Mouse (Mus musculus): ENCODE data around the gene Mkrn1. TPM values are rescaled to one million over a fixed set of nuclear protein-coding genes. Genes with fewer than 3 reads are reported as not detected.
"Not testable (repeated sequence)": the region's sequence is repeated elsewhere in the genome, so short reads cannot be mapped to it uniquely, and the experiment has no call there.

The Mkrn1 gene
- total RNA-seq, 2 experiments from 2014 or later = 163 to 165 TPM

GRCm38 (mm10) chr6:39380276-39380675 is 40.0 kb downstream of the Mkrn1 start:
- no peak for DNase-seq (ENCODE audit: low spot score in 2 of 2)

DNA sequence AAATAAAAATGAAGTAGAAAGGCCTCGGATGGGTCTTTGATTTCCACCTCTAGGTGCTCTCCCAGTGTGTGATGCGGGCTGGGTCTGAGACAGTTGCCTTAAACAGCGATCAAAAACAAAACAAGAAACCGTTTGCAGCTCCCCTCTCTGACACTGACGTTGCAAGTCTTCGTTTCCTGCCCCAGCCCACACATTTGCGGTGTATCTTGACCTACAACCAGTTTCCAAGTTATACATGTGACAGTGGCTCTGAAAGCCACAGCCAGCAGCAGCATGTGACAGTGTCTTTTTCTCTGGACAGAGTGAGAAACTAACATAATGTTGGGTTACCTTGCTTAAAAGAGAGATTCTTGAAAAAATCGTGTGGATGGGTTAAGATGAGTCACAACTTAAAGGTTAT is 40.5 kb downstream of the Mkrn1 start:
- DNase-seq (ENCODE audit: low spot score in 2 of 2) = no peak

DNA sequence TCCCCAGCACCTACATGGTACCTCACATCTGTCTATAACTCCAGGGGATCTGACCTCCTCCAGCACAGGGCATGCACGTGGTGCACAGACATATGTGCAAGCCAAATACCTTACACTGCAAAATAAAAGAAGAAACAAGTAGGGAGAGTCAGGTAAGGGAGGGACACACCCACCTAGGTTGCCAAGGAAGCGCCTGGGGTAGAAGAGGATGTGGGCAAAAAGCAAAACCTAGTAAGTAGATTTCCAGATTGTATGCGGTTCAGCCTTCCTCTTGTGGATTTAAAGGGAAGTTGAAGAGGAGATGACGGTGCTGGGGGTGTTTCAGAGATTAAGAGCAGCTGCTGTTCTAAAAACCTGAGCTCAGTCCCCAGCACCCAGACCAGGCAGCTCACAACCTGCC is 41.0 kb downstream of the Mkrn1 start:
- DNase-seq (ENCODE audit: low spot score in 2 of 2) = no peak

DNA sequence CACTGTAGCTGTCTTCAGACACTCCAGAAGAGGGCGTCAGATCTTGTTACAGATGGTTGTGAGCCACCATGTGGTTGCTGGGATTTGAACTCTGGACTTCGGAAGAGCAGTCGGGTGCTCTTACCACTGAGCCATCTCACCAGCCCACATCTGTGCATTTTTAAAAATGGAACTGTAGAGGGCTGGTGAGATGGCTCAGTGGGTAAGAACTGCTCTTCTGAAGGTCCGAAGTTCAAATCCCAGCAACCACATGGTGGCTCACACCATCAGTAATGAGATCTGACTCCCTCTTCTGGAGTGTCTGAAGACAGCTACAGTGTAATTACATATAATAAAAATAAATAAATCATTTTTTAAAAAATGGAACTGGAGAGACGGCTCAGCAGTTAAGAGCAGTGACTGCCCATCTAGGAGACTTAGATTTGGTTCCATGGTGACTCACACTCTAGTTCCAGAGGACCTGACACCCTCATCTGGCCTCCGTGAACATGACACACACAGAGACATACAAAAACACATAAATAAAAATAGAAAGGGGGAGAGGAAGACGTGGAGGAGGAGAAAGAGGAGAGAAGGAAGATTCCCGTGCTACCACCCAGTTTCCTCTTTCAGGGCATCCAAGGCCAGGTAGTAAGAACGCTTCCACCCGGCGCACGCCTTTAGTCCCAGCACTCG is 42.0 kb downstream of the Mkrn1 start:
- DNase-seq (ENCODE audit: low spot score in 2 of 2) = not testable (repeated sequence)

DNA sequence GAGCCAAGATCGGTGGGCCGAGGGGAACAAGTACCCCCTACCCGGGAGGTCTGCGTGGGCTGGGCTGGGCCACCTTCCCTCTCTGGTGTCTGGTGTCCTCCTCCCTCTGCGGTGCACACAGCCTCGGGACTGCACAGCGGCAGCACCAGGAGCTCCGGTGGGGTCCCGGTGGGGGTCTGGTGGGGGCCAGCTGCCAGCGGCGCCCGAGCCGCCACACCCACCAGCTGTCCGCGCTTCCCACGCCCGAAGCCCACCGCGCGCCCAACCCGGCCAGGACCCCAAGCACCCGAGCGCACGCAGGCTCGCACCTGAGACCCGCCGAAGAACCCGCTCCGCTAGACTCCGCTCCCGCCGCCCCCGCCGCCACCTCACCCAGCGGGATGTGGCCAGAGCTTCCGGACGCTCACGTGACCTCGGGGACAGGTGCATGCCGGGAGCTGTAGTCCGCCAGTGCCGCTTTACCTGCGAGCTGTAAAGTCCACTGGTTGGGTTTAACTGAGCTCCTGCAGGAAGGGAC is 42.9 kb downstream of the Mkrn1 start, which contains the start of gene Slc37a3:
TSS of gene Slc37a3 (minus strand) at position 365 of the 517 bp plus-strand sequence.
- peak; percentile 81 to 88 for DNase-seq (ENCODE audit: low spot score in 2 of 2)

DNA sequence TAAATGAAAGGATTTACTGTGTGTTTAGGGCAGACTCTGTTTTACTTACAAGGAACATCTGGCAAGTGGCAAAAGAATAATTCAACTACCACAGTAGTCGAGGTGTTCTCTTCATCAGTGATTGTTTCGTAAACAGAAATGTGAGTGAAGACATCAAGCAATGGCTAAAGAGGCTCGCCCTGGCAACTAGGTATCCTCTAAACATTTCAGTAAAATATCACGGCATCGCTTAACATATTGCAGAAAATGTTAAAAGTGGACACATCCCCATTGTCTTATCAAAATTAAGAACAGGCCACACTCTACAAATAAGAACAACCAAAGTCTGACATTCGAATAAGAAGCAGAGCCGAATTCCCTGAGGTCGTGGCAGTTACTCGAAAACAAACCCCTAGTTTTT is 43.5 kb downstream of the Mkrn1 start:
- DNase-seq (ENCODE audit: low spot score in 2 of 2) = no peak

DNA sequence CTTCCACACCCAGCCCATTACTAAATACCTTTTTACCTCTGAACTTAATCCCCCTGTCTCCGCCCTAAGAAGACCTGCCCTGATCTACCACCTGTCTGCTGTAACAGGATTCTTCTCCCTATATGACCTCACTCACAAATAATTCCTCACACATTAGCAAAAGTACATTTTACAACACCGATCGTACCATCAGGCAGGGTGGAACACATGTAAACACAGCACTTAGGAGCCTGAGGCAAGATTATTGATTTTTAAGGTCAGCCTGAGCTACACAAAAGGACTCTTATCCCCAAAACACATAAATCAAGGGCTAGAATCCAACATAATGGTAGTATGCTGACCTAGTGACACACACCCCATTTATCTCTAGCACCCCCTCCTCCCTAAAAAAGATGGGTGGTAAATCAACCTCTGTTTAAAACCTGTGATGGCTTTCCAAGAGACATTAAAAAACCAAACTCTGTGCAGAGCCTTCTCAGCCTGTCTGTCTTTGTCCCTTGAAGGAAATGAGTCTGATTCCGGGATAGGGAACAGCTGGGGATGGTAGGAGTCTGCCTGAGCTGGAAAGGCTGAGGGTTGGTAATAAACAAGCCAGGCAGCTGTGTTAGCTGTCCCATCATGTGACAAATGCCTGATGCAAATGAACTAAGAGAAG is 46.8 kb downstream of the Mkrn1 start:
- DNase-seq (ENCODE audit: low spot score in 2 of 2) = no peak

DNA sequence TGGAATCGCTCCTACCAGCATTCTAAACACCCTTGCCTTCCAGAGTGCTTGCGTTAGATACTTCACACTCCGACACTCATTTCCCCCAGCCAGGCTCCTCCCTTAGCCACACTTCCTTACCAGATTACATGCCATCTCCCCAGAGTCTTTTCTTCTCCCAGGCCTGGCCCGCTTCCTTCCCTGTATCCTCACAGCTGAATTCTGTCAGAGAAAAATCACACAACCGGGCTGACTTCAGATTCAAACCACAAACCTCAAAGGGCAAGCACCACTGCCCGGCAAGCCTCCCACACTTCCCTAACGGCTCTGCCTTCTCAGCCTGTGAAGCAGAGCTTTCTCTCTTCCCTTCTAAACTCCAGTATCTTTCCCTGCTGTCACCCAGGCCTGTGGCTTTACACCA is 47.5 kb downstream of the Mkrn1 start:
- DNase-seq (ENCODE audit: low spot score in 2 of 2) = no peak

DNA sequence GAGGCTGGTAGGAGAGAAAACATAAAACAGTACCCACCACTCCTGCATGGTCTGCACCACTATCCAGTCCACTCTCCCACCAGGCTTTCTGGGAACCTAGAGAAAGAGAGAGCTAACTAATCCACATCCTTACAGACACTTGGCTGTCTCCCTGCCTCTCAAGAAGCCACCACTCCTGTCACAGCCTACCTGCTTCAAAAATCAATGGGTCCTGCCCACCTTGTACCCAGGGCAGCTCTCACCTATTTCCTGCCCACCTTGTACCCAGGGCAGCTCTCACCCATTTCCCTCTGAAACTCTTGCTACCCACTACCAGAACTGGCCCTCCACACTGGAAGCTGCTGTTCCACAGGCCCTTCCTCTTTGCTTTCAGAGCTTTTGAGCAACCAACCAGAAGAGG is 48.2 kb downstream of the Mkrn1 start:
- DNase-seq (ENCODE audit: low spot score in 2 of 2) = no peak

- DNase-seq (ENCODE audit: low spot score in 2 of 2) = no peak
Observed at GRCm38 (mm10) chr6:39369631-39370030, 50.6 kb downstream of the Mkrn1 start.

- no peak for DNase-seq (ENCODE audit: low spot score in 2 of 2)
Observed at GRCm38 (mm10) chr6:39362684-39363083, 57.6 kb downstream of the Mkrn1 start.

GRCm38 (mm10) chr6:39359207-39359606 is 61.1 kb downstream of the Mkrn1 start:
- DNase-seq (ENCODE audit: low spot score in 2 of 2) = not testable (repeated sequence)

GRCm38 (mm10) chr6:39348946-39349345 is 71.3 kb downstream of the Mkrn1 start:
- no peak for DNase-seq (ENCODE audit: low spot score in 2 of 2)

- no peak for DNase-seq (ENCODE audit: low spot score in 2 of 2)
Observed at GRCm38 (mm10) chr6:39347880-39348814, 72.1 kb downstream of the Mkrn1 start.

Other genes with a start within 250 kb of the Mkrn1 start
- gene Kdm7a, start 213.7 kb downstream of the Mkrn1 start, total RNA-seq (2021) = 10 to 100 TPM; 17.4 to 17.5 TPM
- 10 to 100 TPM; 74.6 to 85.4 TPM for gene Slc37a3, start 42.8 kb downstream of the Mkrn1 start, total RNA-seq (2021)
- not detected for gene Rab19, start 39.3 kb downstream of the Mkrn1 start, total RNA-seq (2021)
- gene Dennd2a, start 137.4 kb upstream of the Mkrn1 start, total RNA-seq (2021) = 10 to 100 TPM; 33.3 to 33.6 TPM
- 10 to 100 TPM; 26.4 to 28.1 TPM for gene Adck2, start 153.4 kb upstream of the Mkrn1 start, total RNA-seq (2021)
- not detected for gene Gm42420, start 165.3 kb upstream of the Mkrn1 start, total RNA-seq (2021)
- gene Ndufb2, start 172.1 kb upstream of the Mkrn1 start, total RNA-seq (2021) = 100 to 1,000 TPM; 183 to 201 TPM